Mouse (Mus musculus) liver, embryonic 15.5 days (tissue): ENCODE results near the gene Nasp. TPM values are rescaled to one million over a fixed set of nuclear protein-coding genes. Genes with fewer than 3 reads are reported as not detected.

ENCODE experiments used
- ATAC-seq: fragments of 200-750 bp; cut with Nextera tagmentation; 2 replicates; pipeline ENCODE4 v1.8.0; 2017; ENCODE audit warnings: moderate number of reproducible peaks, mild to moderate bottlenecking, moderate library complexity; ENCODE audit not compliant: insufficient read depth
- H3K27ac ChIP-seq: fragments of 300-500 bp; sonication (generic); replicated peaks from 2 replicates; pipeline ENCODE4 v1.5.1; 2015; ENCODE audit warnings: mild to moderate bottlenecking, inconsistent platforms
- H3K27me3 ChIP-seq: fragments of 300-500 bp; sonication (generic); 2 replicates; pipeline ENCODE4 v1.6.1; 2015; ENCODE audit warnings: mild to moderate bottlenecking, inconsistent platforms
- H3K36me3 ChIP-seq: fragments of 300-500 bp; sonication (generic); replicated peaks from 2 replicates; pipeline ENCODE4 v1.6.1; 2015; ENCODE audit warnings: moderate library complexity, mild to moderate bottlenecking, inconsistent platforms
- H3K4me1 ChIP-seq: fragments of 300-500 bp; sonication (generic); replicated peaks from 2 replicates; pipeline ENCODE4 v1.6.1; 2015; ENCODE audit warnings: inconsistent platforms
- H3K4me2 ChIP-seq: fragments of 300-500 bp; sonication (generic); 2 replicates; pipeline ENCODE4 v1.6.1; 2015; ENCODE audit warnings: moderate library complexity, mild to moderate bottlenecking, inconsistent platforms
- H3K4me3 ChIP-seq: fragments of 300-500 bp; sonication (generic); replicated peaks from 2 replicates; pipeline ENCODE4 v1.5.1; 2015; ENCODE audit warnings: mild to moderate bottlenecking, inconsistent platforms
- H3K9ac ChIP-seq: fragments of 300-500 bp; sonication (generic); 2 replicates; pipeline ENCODE4 v1.6.1; 2015; ENCODE audit warnings: moderate library complexity, mild to moderate bottlenecking, inconsistent platforms
- H3K9me3 ChIP-seq: fragments of 300-500 bp; sonication (generic); replicated peaks from 2 replicates; pipeline ENCODE4 v1.6.1; 2016; ENCODE audit warnings: inconsistent platforms
- WGBS: fragments of 180-500 bp; shearing (Covaris S2); methylation state at CpG from one replicate; pipeline ENCODE4 v1.1.7; 2015; ENCODE audit warnings: mixed read lengths; ENCODE audit not compliant: insufficient replicate concordance; 5-methylcytosine and 5-hydroxymethylcytosine counted together
- polyA plus RNA-seq: library from polyadenylated mRNA; unstranded; fragments of >200 nt; fragmentation: Nextera tagmentation; extraction: Ambion mirVana; gene quantifications from 2 replicates; pipeline ENCODE4 v1.2.1, GENCODE M21; 2015

The Nasp gene
- polyA plus RNA-seq, 1 experiment from 2014 or later, result 49.9 TPM

GRCm38 (mm10) chr4:116657971-116658370 lies 30.2 kb upstream of the Nasp start:
- Histone ChIP-seq H3K9me3 (no peaks in the 10 kb centered on the region), H3K9ac (no peak overlapping the region), H3K4me3 (no peak overlapping the region), H3K36me3 (no peaks in the 10 kb centered on the region), H3K27me3 (0 out of 2 replicates have a peak, but pooled peaks cover 5% of the 10 kb centered on the region), H3K4me2 (no peak overlapping the region), H3K27ac (no peak overlapping the region), H3K4me1 (peaks cover 22% of the 10 kb centered on the region)
- ATAC-seq, result no peak
- 52% methylated on average over 3 of the region's 3 CpGs for WGBS

GRCm38 (mm10) chr4:116655658-116656057 lies 27.9 kb upstream of the Nasp start:
- H3K4me1 ChIP-seq, result peaks cover 31% of the 10 kb centered on the region
- H3K36me3 ChIP-seq, result no peaks in the 10 kb centered on the region
- H3K4me2 ChIP-seq, result no peak overlapping the region
- ATAC-seq, result no peak
- whole genome bisulfite sequencing, result 59% methylated on average over 3 of the region's 3 CpGs
- no peaks in the 10 kb centered on the region for H3K9me3 ChIP-seq
- no peak overlapping the region; the same call in 1 of the 2 replicates for H3K27ac ChIP-seq
- H3K9ac ChIP-seq, result no peak overlapping the region
- H3K27me3 ChIP-seq, result 0 out of 2 replicates have a peak, but pooled peaks cover 5% of the 10 kb centered on the region
- no peak overlapping the region for H3K4me3 ChIP-seq

- Histone ChIP-seq H3K4me1 (peaks cover 36% of the 10 kb centered on the region), H3K36me3 (no peaks in the 10 kb centered on the region), H3K9ac (no peak overlapping the region), H3K4me3 (no peak overlapping the region), H3K27ac (no peak overlapping the region), H3K27me3 (0 out of 2 replicates have a peak, but pooled peaks cover 5% of the 10 kb centered on the region), H3K4me2 (no peak overlapping the region), H3K9me3 (no peaks in the 10 kb centered on the region)
- no peak for ATAC-seq
- 7% methylated on average over 2 of the region's 2 CpGs for WGBS
These were observed 27.4 kb upstream of the Nasp start for GRCm38 (mm10) chr4:116655100-116655499.

- Histone ChIP-seq H3K4me1 (peaks cover 50% of the 10 kb centered on the region), H3K9me3 (no peaks in the 10 kb centered on the region), H3K4me3 (no peak overlapping the region), H3K36me3 (0 out of 2 replicates have a peak, but pooled peaks cover 10% of the 10 kb centered on the region), H3K27me3 (no peaks in the 10 kb centered on the region), H3K4me2 (no peak overlapping the region), H3K9ac (no peak overlapping the region), H3K27ac (no peak overlapping the region)
- no peak for ATAC-seq
- 78% methylated on average over 6 of the region's 6 CpGs for WGBS
These were observed 25.5 kb upstream of the Nasp start for GRCm38 (mm10) chr4:116653228-116653627.

GRCm38 (mm10) chr4:116651797-116652135 lies 24.0 kb upstream of the Nasp start:
- Histone ChIP-seq H3K4me3 (peak overlapping the region; percentile 78), H3K4me2 (peak overlapping the region; percentile 80), H3K4me1 (peaks cover 58% of the 10 kb centered on the region), H3K36me3 (peaks cover 21% of the 10 kb centered on the region; the same call in 1 of the 2 replicates), H3K27ac (peak overlapping the region; percentile 86), H3K9ac (peak overlapping the region; percentile 74; the same call in 1 of the 2 replicates), H3K27me3 (no peaks in the 10 kb centered on the region), H3K9me3 (no peaks in the 10 kb centered on the region)
- WGBS, result 11% methylated on average over 6 of the region's 6 CpGs
- ATAC-seq, result no peak; the same call in 1 of the 2 replicates

GRCm38 (mm10) chr4:116650924-116651796 lies 23.4 kb upstream of the Nasp start, which contains the start of gene Akr1a1:
Gene Akr1a1 (minus strand): TSS chr4:116651680.
- Histone ChIP-seq H3K4me1 (peaks cover 55% of the 10 kb centered on the region), H3K4me3 (peak within 1 kb of the TSS; percentile 78), H3K9me3 (no peaks in the 10 kb centered on the region), H3K36me3 (peaks cover 25% of the 10 kb centered on the region), H3K27me3 (no peaks in the 10 kb centered on the region), H3K9ac (peak within 1 kb of the TSS; percentile 74), H3K27ac (peak within 1 kb of the TSS; percentile 86), H3K4me2 (peak within 1 kb of the TSS; percentile 80)
- under 1% methylated on average over 39 of the region's 39 CpGs for WGBS
- peak; percentile 92 for ATAC-seq

GRCm38 (mm10) chr4:116650365-116650764 lies 22.6 kb upstream of the Nasp start:
- no peak for ATAC-seq
- peaks cover 27% of the 10 kb centered on the region for H3K36me3 ChIP-seq
- WGBS, result 33% methylated on average over 5 of the region's 5 CpGs
- peak overlapping the region; percentile 80 for H3K4me2 ChIP-seq
- no peaks in the 10 kb centered on the region for H3K9me3 ChIP-seq
- H3K27ac ChIP-seq, result peak overlapping the region; percentile 86
- H3K4me3 ChIP-seq, result peak overlapping the region; percentile 78
- peak overlapping the region; percentile 74 for H3K9ac ChIP-seq
- no peaks in the 10 kb centered on the region for H3K27me3 ChIP-seq
- peaks cover 51% of the 10 kb centered on the region for H3K4me1 ChIP-seq

- no peak for ATAC-seq
- Histone ChIP-seq H3K27me3 (no peaks in the 10 kb centered on the region), H3K4me2 (peak overlapping the region; percentile 80), H3K27ac (no peak overlapping the region; the same call in 1 of the 2 replicates), H3K9ac (no peak overlapping the region), H3K4me3 (peak overlapping the region; percentile 78; the same call in 1 of the 2 replicates), H3K36me3 (peaks cover 37% of the 10 kb centered on the region), H3K9me3 (no peaks in the 10 kb centered on the region), H3K4me1 (peaks cover 48% of the 10 kb centered on the region)
- 89% methylated on average over 2 of the region's 2 CpGs for WGBS
These were observed 21.7 kb upstream of the Nasp start for GRCm38 (mm10) chr4:116649411-116649810.

GRCm38 (mm10) chr4:116645624-116646023 lies 17.9 kb upstream of the Nasp start:
- H3K9ac ChIP-seq, result no peak overlapping the region
- no peaks in the 10 kb centered on the region for H3K9me3 ChIP-seq
- no peaks in the 10 kb centered on the region for H3K27me3 ChIP-seq
- H3K27ac ChIP-seq, result no peak overlapping the region
- WGBS, result 76% methylated on average over 7 of the region's 7 CpGs
- H3K4me2 ChIP-seq, result no peak overlapping the region
- H3K4me3 ChIP-seq, result no peak overlapping the region
- H3K4me1 ChIP-seq, result peaks cover 39% of the 10 kb centered on the region
- peaks cover 64% of the 10 kb centered on the region for H3K36me3 ChIP-seq
- ATAC-seq, result no peak

GRCm38 (mm10) chr4:116644326-116644725 lies 16.6 kb upstream of the Nasp start:
- Histone ChIP-seq H3K27me3 (no peaks in the 10 kb centered on the region), H3K4me1 (peaks cover 26% of the 10 kb centered on the region), H3K27ac (no peak overlapping the region), H3K9me3 (no peaks in the 10 kb centered on the region), H3K36me3 (peaks cover 75% of the 10 kb centered on the region), H3K4me2 (no peak overlapping the region), H3K9ac (no peak overlapping the region), H3K4me3 (no peak overlapping the region)
- WGBS, result 47% methylated on average over 6 of the region's 6 CpGs
- ATAC-seq, result no peak

- peaks cover 76% of the 10 kb centered on the region for H3K36me3 ChIP-seq
- H3K27ac ChIP-seq, result no peak overlapping the region
- no peak for ATAC-seq
- no peak overlapping the region for H3K4me3 ChIP-seq
- no peak overlapping the region for H3K9ac ChIP-seq
- 0 out of 2 replicates have a peak, but pooled peaks cover 8% of the 10 kb centered on the region for H3K4me1 ChIP-seq
- H3K27me3 ChIP-seq, result no peaks in the 10 kb centered on the region
- WGBS, result 83% methylated on average over 1 of the region's 1 CpGs
- no peaks in the 10 kb centered on the region for H3K9me3 ChIP-seq
- no peak overlapping the region for H3K4me2 ChIP-seq
These were observed 14.3 kb upstream of the Nasp start for GRCm38 (mm10) chr4:116642071-116642470.
